Mouse (Mus musculus) neural tube, embryonic 12.5 days (tissue): Measurements from ENCODE around the gene Foxp1. TPM values are rescaled to one million over a fixed set of nuclear protein-coding genes. Genes with fewer than 3 reads are reported as not detected.

Experiments used
- ATAC-seq: fragments of 200-750 bp; cut with Nextera tagmentation; 2 replicates; pipeline ENCODE4 v1.8.0; 2017; ENCODE audit warnings: low read depth, mild to moderate bottlenecking, moderate TSS enrichment, moderate library complexity; ENCODE audit not compliant: low FRiP score
- H3K27ac ChIP-seq: fragments of 300-500 bp; sonication (generic); 2 replicates; pipeline ENCODE4 v1.5.1; 2016
- H3K27me3 ChIP-seq: fragments of 300-500 bp; sonication (generic); replicated peaks from 2 replicates; pipeline ENCODE4 v1.6.1; 2016; ENCODE audit warnings: mild to moderate bottlenecking
- H3K36me3 ChIP-seq: fragments of 300-500 bp; sonication (generic); 2 replicates; pipeline ENCODE4 v1.6.1; 2016; ENCODE audit warnings: mild to moderate bottlenecking
- H3K4me1 ChIP-seq: fragments of 300-500 bp; sonication (generic); 2 replicates; pipeline ENCODE4 v1.6.1; 2016
- H3K4me2 ChIP-seq: fragments of 300-500 bp; sonication (generic); replicated peaks from 2 replicates; pipeline ENCODE4 v1.6.1; 2016; ENCODE audit warnings: mild to moderate bottlenecking
- H3K4me3 ChIP-seq: fragments of 300-500 bp; sonication (generic); 2 replicates; pipeline ENCODE4 v1.5.1; 2016
- H3K9ac ChIP-seq: fragments of 300-500 bp; sonication (generic); 2 replicates; pipeline ENCODE4 v1.6.1; 2016; ENCODE audit warnings: mild to moderate bottlenecking
- H3K9me3 ChIP-seq: fragments of 300-500 bp; sonication (generic); 2 replicates; pipeline ENCODE4 v1.6.1; 2016; ENCODE audit warnings: mild to moderate bottlenecking
- WGBS: fragments of 180-500 bp; shearing (Covaris S2); methylation state at CpG from one replicate; pipeline ENCODE4 v1.1.7; 2016; 5-methylcytosine and 5-hydroxymethylcytosine counted together
- polyA plus RNA-seq: library from polyadenylated mRNA; unstranded; fragments of >200 nt; fragmentation: Nextera tagmentation; extraction: Ambion mirVana; gene quantifications from 2 replicates; pipeline ENCODE4 v1.2.1, GENCODE M21; 2016

Gene Foxp1
- polyA plus RNA-seq, 1 experiment from 2014 or later, result 91.8 TPM

DNA sequence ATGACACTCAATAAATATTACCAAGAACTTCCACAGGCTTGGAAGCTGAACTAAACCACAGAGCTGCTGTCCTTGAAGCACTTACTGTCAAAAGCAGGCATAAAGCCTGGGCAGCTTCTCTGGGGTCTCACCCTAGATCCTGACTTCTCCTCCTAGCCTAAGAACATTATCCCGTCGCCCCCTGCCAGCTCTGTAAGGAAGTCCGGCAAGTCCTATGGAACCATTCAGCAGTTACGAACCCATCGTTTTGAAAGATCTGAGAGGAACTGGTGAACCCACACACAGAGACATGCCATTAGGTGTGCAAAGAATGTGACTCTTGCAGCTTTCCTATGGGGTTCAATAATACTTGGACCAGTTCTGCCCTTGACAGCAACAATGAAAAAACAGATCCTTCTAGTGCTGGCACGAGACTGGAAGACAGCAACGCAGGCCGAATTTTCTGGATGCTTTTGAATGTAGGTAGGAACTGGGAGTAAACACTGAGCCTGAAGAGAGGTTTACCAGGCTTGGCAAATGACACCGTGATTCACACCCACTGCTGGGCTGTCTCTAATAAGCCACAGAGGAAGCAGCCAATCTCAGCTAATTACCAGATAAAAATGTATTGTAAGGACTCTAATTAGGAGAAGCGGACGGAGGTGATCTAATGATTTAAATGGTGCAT lies 574.9 kb downstream of the Foxp1 start:
- no peaks in the 10 kb centered on the region for H3K9me3 ChIP-seq
- peaks cover 28% of the 10 kb centered on the region for H3K4me1 ChIP-seq
- ATAC-seq, result 0 out of 2 replicates have a peak, but pooled peaks have one; percentile 48
- H3K27me3 ChIP-seq, result no peaks in the 10 kb centered on the region
- WGBS, result 58% methylated on average over 11 of the region's 11 CpGs
- no peak overlapping the region for H3K27ac ChIP-seq
- H3K4me3 ChIP-seq, result no peak overlapping the region
- no peak overlapping the region for H3K4me2 ChIP-seq
- H3K9ac ChIP-seq, result no peak overlapping the region
- peaks cover 16% of the 10 kb centered on the region for H3K36me3 ChIP-seq

- H3K27ac ChIP-seq, result no peak overlapping the region
- peaks cover 28% of the 10 kb centered on the region for H3K4me1 ChIP-seq
- H3K9ac ChIP-seq, result no peak overlapping the region
- H3K9me3 ChIP-seq, result no peaks in the 10 kb centered on the region
- 93% methylated on average over 4 of the region's 4 CpGs for WGBS
- no peak overlapping the region for H3K4me2 ChIP-seq
- no peaks in the 10 kb centered on the region for H3K27me3 ChIP-seq
- H3K36me3 ChIP-seq, result peaks cover 18% of the 10 kb centered on the region
- no peak for ATAC-seq
- H3K4me3 ChIP-seq, result no peak overlapping the region
Measured at GRCm38 (mm10) chr6:98946731-98947130, 575.8 kb downstream of the Foxp1 start.

- H3K27me3 ChIP-seq, result no peaks in the 10 kb centered on the region
- H3K4me2 ChIP-seq, result no peak overlapping the region
- H3K9me3 ChIP-seq, result no peaks in the 10 kb centered on the region
- 86% methylated on average over 21 of the region's 21 CpGs for WGBS
- H3K4me3 ChIP-seq, result no peak overlapping the region
- no peak overlapping the region for H3K27ac ChIP-seq
- no peak for ATAC-seq
- H3K4me1 ChIP-seq, result peaks cover 22% of the 10 kb centered on the region
- peaks cover 24% of the 10 kb centered on the region for H3K36me3 ChIP-seq
- no peak overlapping the region for H3K9ac ChIP-seq
Measured at GRCm38 (mm10) chr6:98945496-98946412, 576.8 kb downstream of the Foxp1 start.

DNA sequence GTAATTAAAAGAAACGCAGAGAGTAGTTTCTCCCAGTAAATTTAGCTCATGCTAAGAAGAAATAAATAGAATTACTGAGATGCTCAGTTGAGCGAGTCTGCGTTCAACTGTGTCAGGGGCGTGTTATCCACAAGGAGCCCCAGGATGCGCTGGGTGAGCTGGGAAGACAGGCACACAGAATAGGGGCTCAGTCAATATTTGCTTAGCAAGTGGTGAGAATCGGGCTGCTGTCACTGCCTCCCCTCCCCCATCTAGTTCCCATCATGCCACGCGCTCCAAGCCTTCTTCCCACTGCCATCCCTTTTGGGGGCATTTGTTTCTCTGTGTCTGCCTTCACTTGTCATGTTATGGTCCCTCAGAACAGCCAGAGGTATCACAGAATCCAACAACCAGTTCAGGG lies 584.2 kb downstream of the Foxp1 start:
- peaks cover 6% of the 10 kb centered on the region for H3K4me1 ChIP-seq
- H3K36me3 ChIP-seq, result peaks cover 27% of the 10 kb centered on the region
- 81% methylated on average over 8 of the region's 8 CpGs for WGBS
- no peak overlapping the region for H3K9ac ChIP-seq
- no peak overlapping the region for H3K27ac ChIP-seq
- H3K27me3 ChIP-seq, result no peaks in the 10 kb centered on the region
- H3K9me3 ChIP-seq, result no peaks in the 10 kb centered on the region
- no peak overlapping the region for H3K4me2 ChIP-seq
- no peak for ATAC-seq
- no peak overlapping the region for H3K4me3 ChIP-seq

DNA sequence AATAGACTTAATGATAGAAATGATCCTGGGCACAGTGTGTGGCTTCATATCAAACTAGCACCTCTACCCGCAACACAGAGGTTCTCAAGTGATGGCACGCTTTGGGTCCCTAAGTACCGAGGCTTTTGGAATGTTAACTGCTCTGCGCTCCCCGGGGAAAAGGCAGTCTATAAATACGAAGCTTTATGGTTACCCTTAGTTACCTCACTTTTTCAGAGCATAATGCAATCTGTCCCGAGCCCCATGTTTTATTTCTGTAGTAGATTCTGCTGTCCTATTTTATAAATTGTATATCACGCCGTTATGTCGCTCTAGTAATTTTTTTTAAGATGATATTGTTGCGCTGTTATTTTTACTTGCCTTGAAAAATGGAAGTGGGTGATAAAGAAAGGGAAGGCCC lies 585.0 kb downstream of the Foxp1 start:
- no peak for ATAC-seq
- Histone ChIP-seq H3K36me3 (peaks cover 27% of the 10 kb centered on the region), H3K9ac (no peak overlapping the region), H3K27ac (no peak overlapping the region), H3K27me3 (no peaks in the 10 kb centered on the region), H3K9me3 (no peaks in the 10 kb centered on the region), H3K4me2 (no peak overlapping the region), H3K4me1 (peaks cover 15% of the 10 kb centered on the region), H3K4me3 (no peak overlapping the region)
- 72% methylated on average over 11 of the region's 11 CpGs for WGBS

GRCm38 (mm10) chr6:98936377-98936776 lies 586.1 kb downstream of the Foxp1 start:
- no peak overlapping the region for H3K9ac ChIP-seq
- WGBS, result 71% methylated on average over 3 of the region's 3 CpGs
- H3K4me2 ChIP-seq, result no peak overlapping the region
- no peak overlapping the region for H3K27ac ChIP-seq
- peaks cover 25% of the 10 kb centered on the region for H3K4me1 ChIP-seq
- no peaks in the 10 kb centered on the region for H3K9me3 ChIP-seq
- H3K27me3 ChIP-seq, result no peaks in the 10 kb centered on the region
- peaks cover 24% of the 10 kb centered on the region for H3K36me3 ChIP-seq
- no peak overlapping the region for H3K4me3 ChIP-seq
- ATAC-seq, result no peak

- 94% methylated on average over 8 of the region's 8 CpGs for WGBS
- Histone ChIP-seq H3K4me1 (peaks cover 37% of the 10 kb centered on the region), H3K9ac (no peak overlapping the region), H3K4me3 (no peak overlapping the region), H3K36me3 (peaks cover 19% of the 10 kb centered on the region), H3K4me2 (no peak overlapping the region), H3K27ac (no peak overlapping the region), H3K9me3 (no peaks in the 10 kb centered on the region), H3K27me3 (no peaks in the 10 kb centered on the region)
- no peak for ATAC-seq
Measured at GRCm38 (mm10) chr6:98935169-98935568, 587.4 kb downstream of the Foxp1 start.

- Histone ChIP-seq H3K9me3 (no peaks in the 10 kb centered on the region), H3K36me3 (peaks cover 27% of the 10 kb centered on the region), H3K4me3 (no peak overlapping the region), H3K4me1 (peaks cover 37% of the 10 kb centered on the region), H3K27me3 (no peaks in the 10 kb centered on the region), H3K4me2 (no peak overlapping the region), H3K27ac (no peak overlapping the region), H3K9ac (no peak overlapping the region)
- ATAC-seq, result no peak
- WGBS, result 83% methylated on average over 10 of the region's 10 CpGs
Measured at GRCm38 (mm10) chr6:98934381-98934780, 588.1 kb downstream of the Foxp1 start.

DNA sequence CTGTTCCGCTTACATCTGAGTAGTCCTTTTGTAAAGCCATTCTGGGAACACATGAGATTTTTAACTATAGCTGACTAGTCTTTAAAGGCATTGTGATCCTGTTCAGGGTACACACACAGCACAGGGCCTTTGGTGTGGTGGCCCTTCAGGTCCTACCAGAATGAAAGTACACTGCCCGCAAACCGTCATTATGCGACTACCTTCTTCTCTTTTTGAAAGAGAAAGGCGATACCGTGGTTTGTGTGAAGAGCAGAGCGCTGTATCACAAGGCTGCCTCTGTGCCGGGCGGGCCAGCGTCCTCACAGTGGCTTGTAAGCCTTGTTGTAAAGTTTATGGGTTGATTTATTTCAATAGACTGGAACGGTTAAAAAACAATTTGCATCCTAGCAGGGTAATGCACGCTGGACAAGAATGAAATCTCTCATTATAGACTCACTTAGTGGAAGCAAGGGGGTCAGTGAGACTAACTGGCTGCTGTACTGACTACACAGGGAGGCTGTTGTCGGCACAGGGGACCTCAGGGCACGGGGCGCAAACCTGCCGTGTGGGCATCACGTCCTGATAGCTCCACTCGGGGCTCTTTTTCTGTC lies 589.3 kb downstream of the Foxp1 start:
- peaks cover 37% of the 10 kb centered on the region for H3K4me1 ChIP-seq
- 26% methylated on average over 18 of the region's 18 CpGs for WGBS
- no peaks in the 10 kb centered on the region for H3K27me3 ChIP-seq
- H3K4me3 ChIP-seq, result no peak overlapping the region
- no peak overlapping the region for H3K9ac ChIP-seq
- peaks cover 22% of the 10 kb centered on the region for H3K36me3 ChIP-seq
- H3K4me2 ChIP-seq, result peak overlapping the region; percentile 36
- no peak overlapping the region for H3K27ac ChIP-seq
- no peaks in the 10 kb centered on the region for H3K9me3 ChIP-seq
- ATAC-seq, result peak; percentile 48; the same call in 1 of the 2 replicates

DNA sequence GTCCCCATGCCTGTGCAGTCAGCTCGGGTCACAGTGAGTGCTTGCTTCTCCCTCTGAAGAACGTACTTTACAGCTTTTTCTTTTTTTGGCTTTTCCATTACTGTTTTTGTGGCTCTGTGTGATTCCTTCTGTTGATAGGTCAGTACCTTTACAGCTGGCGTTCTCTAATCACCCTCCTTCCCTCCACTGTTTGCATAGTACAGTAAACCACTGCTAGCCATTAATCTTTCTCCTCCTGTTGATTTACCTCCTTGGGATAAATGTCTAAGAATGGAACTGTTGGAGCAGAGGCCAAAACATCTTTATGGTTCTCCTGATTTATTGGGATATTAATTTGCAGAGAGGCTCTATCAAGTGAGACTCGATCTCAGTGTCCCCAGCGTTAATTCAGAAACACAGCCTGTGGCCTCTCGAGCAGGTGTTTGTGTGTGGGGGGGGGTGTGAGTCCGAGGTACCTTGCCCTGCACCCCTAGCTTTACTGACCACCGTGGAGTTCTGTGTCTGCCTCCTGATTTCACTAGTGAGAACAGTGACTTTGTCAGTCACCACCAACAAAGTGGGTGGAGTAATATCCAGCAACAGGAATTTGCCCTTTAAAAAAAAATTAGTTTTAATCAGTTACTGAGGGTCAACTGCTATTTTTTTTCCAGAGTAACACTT lies 590.5 kb downstream of the Foxp1 start:
- Histone ChIP-seq H3K4me2 (no peak overlapping the region), H3K27me3 (no peaks in the 10 kb centered on the region), H3K36me3 (peaks cover 22% of the 10 kb centered on the region), H3K9me3 (no peaks in the 10 kb centered on the region), H3K4me1 (peaks cover 37% of the 10 kb centered on the region), H3K4me3 (no peak overlapping the region), H3K9ac (no peak overlapping the region), H3K27ac (no peak overlapping the region)
- no peak for ATAC-seq
- 40% methylated on average over 8 of the region's 8 CpGs for WGBS

- H3K4me1 ChIP-seq, result peaks cover 37% of the 10 kb centered on the region
- no peak overlapping the region for H3K4me3 ChIP-seq
- peaks cover 22% of the 10 kb centered on the region for H3K36me3 ChIP-seq
- 49% methylated on average over 15 of the region's 15 CpGs for WGBS
- H3K27me3 ChIP-seq, result no peaks in the 10 kb centered on the region
- 0 out of 2 replicates have a peak, but pooled peaks have one; percentile 26 for ATAC-seq
- H3K27ac ChIP-seq, result no peak overlapping the region
- no peak overlapping the region for H3K9ac ChIP-seq
- 0 out of 2 replicates have a peak overlapping the region, but pooled peaks have one; percentile 8 for H3K4me2 ChIP-seq
- no peaks in the 10 kb centered on the region for H3K9me3 ChIP-seq
Measured at GRCm38 (mm10) chr6:98930652-98931300, 591.7 kb downstream of the Foxp1 start.
